Mouse (Mus musculus): ENCODE data around the gene Cox6a1. TPM values are rescaled to one million over a fixed set of nuclear protein-coding genes. Genes with fewer than 3 reads are reported as not detected.
"Not testable (repeated sequence)": the region's sequence is repeated elsewhere in the genome, so short reads cannot be mapped to it uniquely, and the experiment has no call there.

Gene Cox6a1
- 652 and 721 TPM in 2 replicates for polyA plus RNA-seq (2016; fragmentation: Nextera tagmentation; extraction: Ambion mirVana)

DNA sequence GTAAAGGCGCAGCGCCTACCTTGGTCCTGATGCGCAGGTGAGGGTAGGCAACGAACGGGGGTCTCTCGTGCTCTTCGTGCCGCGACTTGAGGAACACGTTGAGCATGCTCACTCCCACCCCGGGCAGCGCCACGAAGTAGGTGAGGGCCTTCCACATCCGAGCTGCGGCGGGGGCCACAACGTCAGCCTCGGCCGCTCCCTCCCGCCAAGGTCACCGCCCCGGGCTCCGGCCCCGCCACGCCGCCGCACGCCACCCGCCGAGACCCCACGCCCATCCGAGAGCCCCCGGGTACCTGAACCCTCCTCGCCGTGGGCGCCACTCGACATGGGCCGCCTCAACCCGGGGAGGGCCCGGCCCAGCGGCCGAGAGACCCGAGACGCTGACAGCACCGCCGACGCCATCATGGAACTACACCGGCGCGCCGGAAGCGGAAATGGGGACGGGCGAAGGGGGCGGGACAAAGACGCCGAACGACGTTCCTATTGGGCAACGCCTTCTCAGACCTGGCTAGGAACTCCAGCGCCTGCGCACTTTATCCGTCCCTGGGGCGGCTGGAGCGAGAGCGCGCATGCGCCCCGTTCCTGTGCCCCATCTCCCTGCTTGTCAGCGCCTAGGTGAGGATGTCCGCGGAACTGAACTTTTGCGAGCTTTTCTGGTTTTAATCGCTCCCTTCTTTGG lies at the start of gene Cox6a1:
Gene Cox6a1 (minus strand): TSS at position 436 of the 679 bp plus-strand sequence.
- Histone ChIP-seq H3K9ac (peak within 1 kb of the TSS; percentile 89), H3K36me3 (peaks cover 28% of the 10 kb centered on the region), H3K4me1 (peaks cover 9% of the 10 kb centered on the region), H3K9me3 (no peaks in the 10 kb centered on the region), H3K27me3 (no peaks in the 10 kb centered on the region), H3K27ac (peak within 1 kb of the TSS; percentile 85), H3K4me2 (replicated peaks) (peak within 1 kb of the TSS; percentile 90), H3K4me3 (peak within 1 kb of the TSS; percentile 97)
- ATAC-seq (ENCODE audit: insufficient number of reproducible peaks, insufficient read depth, low FRiP score, low TSS enrichment): peak; percentile 91
- under 1% methylated on average over 74 of the region's 74 CpGs for WGBS

DNA sequence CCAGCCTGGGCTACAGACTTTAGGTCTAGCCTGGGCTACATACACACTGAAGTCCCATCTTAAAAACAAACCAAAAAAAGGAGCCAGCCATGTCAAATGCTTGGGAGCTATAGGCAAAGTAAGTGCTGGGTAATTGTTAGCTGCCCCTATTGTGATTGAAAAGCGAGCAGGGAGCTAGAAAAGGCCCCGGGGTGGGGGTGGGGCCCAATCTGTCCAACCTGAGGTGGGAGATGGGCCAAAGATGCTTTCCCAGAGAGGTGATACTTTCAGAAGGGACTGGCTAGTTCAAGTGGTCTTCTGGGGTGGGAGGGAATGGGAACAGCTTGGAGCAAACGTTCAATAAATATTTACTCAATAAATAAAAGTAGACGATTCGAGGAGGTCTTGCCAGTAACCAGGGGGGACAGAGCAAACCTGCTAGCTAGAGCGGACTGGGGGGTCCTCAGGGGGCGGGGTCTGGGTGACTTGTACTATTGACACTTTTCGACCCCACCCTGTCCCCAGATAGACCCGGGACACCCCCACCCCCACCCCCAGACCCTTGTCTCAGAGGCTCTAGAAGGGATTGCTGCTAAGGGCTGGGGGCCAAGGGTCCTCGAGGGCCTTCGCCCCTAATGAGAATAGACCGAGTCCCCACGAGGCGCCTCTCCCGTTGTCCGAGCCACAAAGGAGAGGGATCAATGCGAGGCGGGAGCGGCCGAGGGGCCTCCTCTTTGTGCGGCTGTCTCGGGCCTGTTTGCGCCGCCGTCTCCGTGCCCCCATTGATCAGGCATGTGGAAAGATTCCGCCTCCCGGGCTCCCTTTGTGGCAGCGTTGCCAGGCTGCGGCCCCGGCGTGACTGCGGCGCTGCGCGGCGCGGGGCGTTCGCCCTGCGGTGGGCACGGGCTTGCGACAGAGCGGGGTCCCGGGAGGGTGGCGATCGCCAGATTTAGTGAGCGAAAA lies 49.3 kb upstream of the Cox6a1 start:
- peak overlapping the region; percentile 72 for H3K9ac ChIP-seq
- WGBS: 3% methylated on average over 47 of the region's 48 CpGs
- peak overlapping the region; percentile 33 for H3K4me3 ChIP-seq
- peak overlapping the region; percentile 60 for H3K4me2 ChIP-seq (replicated peaks)
- no peaks in the 10 kb centered on the region for H3K9me3 ChIP-seq
- H3K27ac ChIP-seq: peak overlapping the region; percentile 50; the same call in 1 of the 2 replicates
- peak; percentile 64 for ATAC-seq (ENCODE audit: insufficient number of reproducible peaks, insufficient read depth, low FRiP score, low TSS enrichment)
- H3K27me3 ChIP-seq: no peaks in the 10 kb centered on the region
- H3K4me1 ChIP-seq: peaks cover 23% of the 10 kb centered on the region
- no peaks in the 10 kb centered on the region for H3K36me3 ChIP-seq

DNA sequence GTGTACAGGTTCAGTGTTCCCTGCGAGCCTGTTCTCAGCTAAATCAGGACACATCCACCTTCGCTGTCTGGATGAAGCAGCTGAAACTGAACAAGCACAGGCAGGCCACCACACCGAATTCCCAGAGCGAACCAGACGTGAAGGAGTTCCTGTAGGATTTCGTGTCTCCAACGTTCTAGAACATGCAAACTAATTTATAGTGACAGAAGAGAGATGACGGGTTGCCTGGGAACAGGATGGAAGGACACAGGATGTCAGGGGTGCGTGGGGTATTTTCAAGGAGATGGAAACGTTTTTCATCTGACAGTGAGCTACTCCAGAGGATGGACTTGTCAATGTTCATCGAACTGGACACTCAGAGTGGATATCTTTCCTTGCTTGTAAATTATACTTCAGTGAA lies 47.9 kb upstream of the Cox6a1 start:
- H3K4me2 ChIP-seq (replicated peaks): no peak overlapping the region

DNA sequence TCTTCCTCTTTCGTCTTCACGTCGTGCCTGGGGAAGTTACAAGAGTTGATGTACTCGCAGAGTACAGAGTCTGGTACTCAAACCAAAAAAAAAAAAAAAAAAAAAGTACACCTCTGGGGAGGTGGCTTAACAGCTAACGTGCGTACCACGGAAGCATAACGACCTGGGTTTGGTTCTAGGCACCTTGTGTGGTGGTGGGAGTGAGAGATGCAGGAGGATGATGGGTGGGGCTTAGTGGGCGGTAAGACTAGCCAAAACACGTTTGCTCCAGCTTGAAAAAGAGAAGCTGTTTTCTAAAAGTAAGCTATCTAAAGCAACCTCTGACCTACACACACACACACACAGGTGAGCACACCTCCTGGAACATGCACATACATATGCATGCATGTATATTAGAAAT lies 46.1 kb upstream of the Cox6a1 start:
- Histone ChIP-seq H3K36me3 (no peaks in the 10 kb centered on the region), H3K4me2 (replicated peaks) (no peak overlapping the region), H3K4me3 (no peak overlapping the region), H3K4me1 (peaks cover 28% of the 10 kb centered on the region), H3K27ac (no peak overlapping the region), H3K9ac (no peak overlapping the region), H3K9me3 (no peaks in the 10 kb centered on the region), H3K27me3 (no peaks in the 10 kb centered on the region)
- no peak for ATAC-seq (ENCODE audit: insufficient number of reproducible peaks, insufficient read depth, low FRiP score, low TSS enrichment)
- 20% methylated on average over 10 of the region's 10 CpGs for WGBS

More for the DNA sequence above, 47.9 kb upstream of the Cox6a1 start:
- WGBS: 61% methylated on average over 11 of the region's 11 CpGs
- no peak for ATAC-seq (ENCODE audit: insufficient number of reproducible peaks, insufficient read depth, low FRiP score, low TSS enrichment)
- Histone ChIP-seq H3K36me3 (no peaks in the 10 kb centered on the region), H3K27me3 (no peaks in the 10 kb centered on the region), H3K9me3 (no peaks in the 10 kb centered on the region), H3K4me1 (peaks cover 28% of the 10 kb centered on the region), H3K27ac (no peak overlapping the region), H3K4me3 (no peak overlapping the region), H3K9ac (no peak overlapping the region)

DNA sequence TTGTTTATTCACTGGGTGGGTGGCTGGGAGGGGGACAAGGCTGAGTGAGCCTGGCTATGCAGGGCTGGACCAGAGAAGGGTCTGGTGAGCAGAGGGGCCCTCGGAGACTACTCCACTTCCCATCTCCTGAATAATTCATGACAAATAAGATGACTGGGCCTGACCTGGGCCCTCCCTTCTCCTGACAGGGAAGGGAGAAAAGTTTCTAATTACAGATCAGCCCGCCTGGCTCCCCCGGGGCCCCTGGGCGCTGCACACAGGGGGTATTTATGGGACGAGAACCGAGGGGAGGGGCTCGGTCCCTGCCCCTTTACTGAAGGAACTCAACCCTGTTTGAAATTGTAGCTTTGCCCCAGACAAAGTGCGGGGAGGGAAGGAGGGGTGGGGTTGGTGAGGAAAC lies 45.4 kb upstream of the Cox6a1 start:
- H3K4me1 ChIP-seq: peaks cover 28% of the 10 kb centered on the region
- no peak for ATAC-seq (ENCODE audit: insufficient number of reproducible peaks, insufficient read depth, low FRiP score, low TSS enrichment)

GRCm38 (mm10) chr5:115392969-115393368 lies 44.2 kb upstream of the Cox6a1 start:
- H3K4me2 ChIP-seq (replicated peaks): no peak overlapping the region
- no peaks in the 10 kb centered on the region for H3K27me3 ChIP-seq
- ATAC-seq (ENCODE audit: insufficient number of reproducible peaks, insufficient read depth, low FRiP score, low TSS enrichment): no peak
- peaks cover 19% of the 10 kb centered on the region for H3K4me1 ChIP-seq
- no peaks in the 10 kb centered on the region for H3K9me3 ChIP-seq
- H3K27ac ChIP-seq: no peak overlapping the region
- no peak overlapping the region for H3K9ac ChIP-seq
- WGBS: 94% methylated on average over 1 of the region's 1 CpGs
- H3K36me3 ChIP-seq: no peaks in the 10 kb centered on the region
- no peak overlapping the region for H3K4me3 ChIP-seq

More for the DNA sequence above, 45.4 kb upstream of the Cox6a1 start:
- WGBS: 0% methylated on average over 8 of the region's 8 CpGs
- Histone ChIP-seq H3K9me3 (no peaks in the 10 kb centered on the region), H3K27ac (peak overlapping the region; percentile 47; the same call in 1 of the 2 replicates), H3K4me3 (no peak overlapping the region), H3K36me3 (no peaks in the 10 kb centered on the region), H3K27me3 (no peaks in the 10 kb centered on the region), H3K9ac (no peak overlapping the region), H3K4me2 (replicated peaks) (peak overlapping the region; percentile 17; the same call in 1 of the 2 replicates)

GRCm38 (mm10) chr5:115391935-115392334 lies 43.2 kb upstream of the Cox6a1 start:
- 25% methylated on average over 9 of the region's 9 CpGs for WGBS
- Histone ChIP-seq H3K27ac (peak overlapping the region; percentile 43; the same call in 1 of the 2 replicates), H3K4me2 (replicated peaks) (no peak overlapping the region), H3K27me3 (no peaks in the 10 kb centered on the region), H3K9ac (no peak overlapping the region), H3K4me1 (peaks cover 19% of the 10 kb centered on the region), H3K36me3 (no peaks in the 10 kb centered on the region), H3K9me3 (no peaks in the 10 kb centered on the region), H3K4me3 (no peak overlapping the region)
- no peak for ATAC-seq (ENCODE audit: insufficient number of reproducible peaks, insufficient read depth, low FRiP score, low TSS enrichment)

- not testable (repeated sequence) for H3K4me2 ChIP-seq (replicated peaks); ATAC-seq (ENCODE audit: insufficient number of reproducible peaks, insufficient read depth, low FRiP score, low TSS enrichment); H3K4me1 ChIP-seq; H3K27me3 ChIP-seq; H3K27ac ChIP-seq; H3K36me3 ChIP-seq; H3K4me3 ChIP-seq; H3K9me3 ChIP-seq; H3K9ac ChIP-seq
- WGBS: 79% methylated on average over 2 of the region's 2 CpGs
These were observed 30.1 kb upstream of the Cox6a1 start for GRCm38 (mm10) chr5:115378882-115379281.

- Histone ChIP-seq H3K9me3 (no peaks in the 10 kb centered on the region), H3K36me3 (no peaks in the 10 kb centered on the region), H3K4me2 (replicated peaks) (no peak overlapping the region), H3K4me3 (no peak overlapping the region), H3K9ac (no peak overlapping the region), H3K4me1 (peaks cover 4% of the 10 kb centered on the region; the same call in 1 of the 2 replicates), H3K27ac (no peak overlapping the region), H3K27me3 (no peaks in the 10 kb centered on the region)
- ATAC-seq (ENCODE audit: insufficient number of reproducible peaks, insufficient read depth, low FRiP score, low TSS enrichment): no peak
- WGBS: 82% methylated on average over 2 of the region's 2 CpGs
These were observed 26.7 kb upstream of the Cox6a1 start for GRCm38 (mm10) chr5:115375436-115375835.

GRCm38 (mm10) chr5:115374204-115374820 lies 25.5 kb upstream of the Cox6a1 start:
- ATAC-seq (ENCODE audit: insufficient number of reproducible peaks, insufficient read depth, low FRiP score, low TSS enrichment): no peak
- H3K4me2 ChIP-seq (replicated peaks): peak overlapping the region; percentile 54
- no peaks in the 10 kb centered on the region for H3K36me3 ChIP-seq
- no peak overlapping the region for H3K27ac ChIP-seq
- 15% methylated on average over 11 of the region's 11 CpGs for WGBS
- peak overlapping the region; percentile 57 for H3K9ac ChIP-seq
- H3K9me3 ChIP-seq: no peaks in the 10 kb centered on the region
- H3K27me3 ChIP-seq: no peaks in the 10 kb centered on the region
- H3K4me1 ChIP-seq: peaks cover 4% of the 10 kb centered on the region; the same call in 1 of the 2 replicates
- peak overlapping the region; percentile 25 for H3K4me3 ChIP-seq

DNA sequence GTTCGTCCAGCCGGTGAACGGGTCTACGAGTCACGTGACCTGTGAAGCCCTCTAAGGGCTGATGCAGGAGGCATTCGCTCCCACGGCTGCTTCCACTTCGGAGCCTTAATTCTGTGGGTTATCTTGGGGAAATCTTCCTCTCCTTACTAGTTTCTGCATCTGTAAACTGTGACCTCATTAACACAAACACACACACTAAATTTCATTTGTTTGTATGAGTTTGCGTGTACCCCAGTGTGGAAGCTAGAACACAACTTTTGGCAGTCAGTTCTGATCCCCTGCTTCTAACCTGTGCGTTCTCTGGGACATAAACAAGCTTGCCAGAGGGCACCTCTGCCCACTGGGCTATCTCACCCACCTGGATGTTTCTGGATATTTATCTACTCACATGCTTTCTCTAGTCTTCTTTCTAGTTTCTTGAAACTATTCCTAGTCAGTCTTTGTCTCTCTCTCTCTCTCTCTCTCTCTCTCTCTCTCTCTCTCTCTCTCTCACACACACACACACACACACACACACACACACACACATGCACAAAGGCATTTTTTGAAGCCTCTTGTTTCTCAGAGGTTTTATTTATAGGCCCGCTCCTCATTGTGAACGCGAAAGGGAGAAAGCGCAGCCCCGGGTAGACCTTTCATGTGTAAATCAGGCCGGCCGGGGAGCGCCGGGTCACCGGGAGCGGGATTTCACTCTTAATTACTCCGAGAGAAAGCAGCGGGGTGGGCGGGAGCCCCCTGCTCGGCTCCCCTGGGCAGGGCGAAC lies 24.8 kb upstream of the Cox6a1 start:
- Histone ChIP-seq H3K4me3 (peak overlapping the region; percentile 25), H3K27me3 (no peaks in the 10 kb centered on the region), H3K27ac (no peak overlapping the region), H3K4me2 (replicated peaks) (peak overlapping the region; percentile 54), H3K9me3 (no peaks in the 10 kb centered on the region), H3K36me3 (no peaks in the 10 kb centered on the region), H3K9ac (peak overlapping the region; percentile 57), H3K4me1 (peaks cover 4% of the 10 kb centered on the region; the same call in 1 of the 2 replicates)
- 20% methylated on average over 26 of the region's 26 CpGs for WGBS
- ATAC-seq (ENCODE audit: insufficient number of reproducible peaks, insufficient read depth, low FRiP score, low TSS enrichment): no peak
